Mouse (Mus musculus): ENCODE results near the gene Ksr2.
"Not testable (repeated sequence)": the region's sequence is repeated elsewhere in the genome, so short reads cannot be mapped to it uniquely, and the experiment has no call there.

Ksr2 gene

DNA sequence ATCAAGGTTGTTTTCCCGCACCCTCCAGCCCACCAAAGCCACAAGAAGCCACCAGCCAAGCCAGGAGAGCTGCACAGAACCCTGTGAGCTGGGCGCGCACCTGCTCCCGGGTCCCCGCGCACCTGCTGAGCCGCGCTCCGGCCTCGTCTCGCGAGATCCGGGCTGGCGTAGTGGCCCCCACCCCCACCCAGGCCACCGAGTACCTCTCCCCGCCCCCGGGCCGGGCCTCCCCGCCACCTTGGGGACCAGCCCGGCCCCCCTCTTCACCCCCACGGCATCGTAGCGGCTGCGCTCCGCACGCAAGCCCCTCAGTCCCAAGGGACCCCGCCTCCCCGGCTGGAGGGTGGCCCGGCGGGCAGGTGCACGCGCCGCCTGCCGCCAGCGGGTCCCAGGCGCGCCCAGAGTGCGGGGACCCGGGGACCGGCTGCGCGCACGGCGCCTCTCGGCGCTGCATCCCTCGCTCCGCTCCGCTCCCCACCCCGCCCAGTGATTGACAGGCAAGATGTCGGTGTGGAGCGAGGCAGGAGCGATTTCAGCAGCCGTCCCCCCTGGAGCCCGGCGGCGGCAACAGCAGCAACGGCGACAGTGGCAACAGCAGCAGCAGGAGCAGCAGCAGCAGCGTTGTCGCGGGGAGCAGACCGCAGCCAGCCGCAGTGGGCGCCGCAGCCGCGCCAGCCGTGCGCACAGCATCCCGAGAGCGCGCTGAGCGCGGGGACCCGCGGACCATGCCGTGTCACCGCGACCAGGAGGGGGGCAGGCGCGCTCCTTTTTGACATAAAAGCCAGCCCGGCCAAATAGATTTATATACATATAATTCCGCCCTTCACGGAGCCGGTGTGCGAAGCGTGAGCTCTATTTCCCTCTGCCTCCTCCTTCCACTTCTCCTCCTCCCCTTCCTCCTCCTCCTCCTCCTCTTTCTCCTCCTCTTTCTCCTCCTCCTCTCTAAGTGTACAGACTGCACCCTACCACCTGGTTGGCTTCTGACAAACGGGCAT, at the start of gene Ksr2:
Gene Ksr2, plus strand, starts transcription at position 494 of the 995 bp plus-strand sequence.
- peak; percentile 75 to 76 for DNase-seq (ENCODE audit: low spot score in 2 of 2)

DNA sequence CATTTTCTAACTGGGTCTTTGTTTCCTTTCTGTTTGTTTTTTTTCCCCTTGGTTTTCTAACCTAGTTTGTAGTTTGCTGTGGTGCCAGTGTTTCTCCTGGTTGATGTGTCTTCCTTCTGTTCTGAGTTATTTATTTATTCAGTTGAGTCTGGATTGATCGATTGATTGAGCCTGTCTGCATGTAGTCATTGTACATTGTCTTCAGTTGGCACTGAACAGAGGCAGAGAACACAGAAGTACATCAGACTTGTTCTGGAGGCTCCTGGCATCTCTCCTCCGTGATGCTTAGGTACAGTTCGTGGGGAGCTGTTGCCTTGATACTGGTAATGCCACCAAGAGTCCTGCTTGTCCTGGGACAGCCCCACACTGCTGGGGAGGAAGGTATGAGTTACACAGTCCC, 49.0 kb upstream of the Ksr2 start:
- no peak for DNase-seq (ENCODE audit: low spot score in 2 of 2)

DNA sequence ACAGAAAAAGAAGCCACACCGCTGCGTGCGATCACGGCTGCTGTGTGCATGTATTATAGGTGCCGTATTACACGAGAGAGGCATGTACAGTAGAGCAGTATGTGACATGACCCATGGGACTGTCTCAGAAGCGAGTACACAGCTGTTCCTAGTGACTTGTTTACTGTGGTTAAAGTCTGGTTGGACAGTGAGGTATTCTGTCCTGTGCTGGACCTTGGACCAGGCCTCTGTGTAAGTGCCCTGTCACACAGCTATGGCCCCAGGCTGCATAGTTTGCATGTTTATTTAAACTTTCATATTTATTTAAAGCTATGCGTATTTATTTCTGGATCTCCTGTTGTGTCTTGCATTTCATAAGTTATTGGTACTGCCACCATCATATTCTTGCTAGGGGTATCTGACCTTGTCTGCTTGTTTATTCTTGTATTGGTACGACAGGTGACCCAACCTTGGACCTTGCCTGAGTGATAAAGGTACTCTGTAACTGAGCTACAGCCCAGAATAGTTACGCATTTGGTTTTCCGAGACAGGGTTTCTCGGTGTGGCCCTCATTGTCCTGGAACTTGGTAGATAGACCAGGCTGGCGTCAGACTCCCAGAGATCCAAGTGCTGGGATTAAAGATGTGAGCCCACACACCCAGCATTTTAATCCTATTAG, 47.8 kb upstream of the Ksr2 start:
- no peak for DNase-seq (ENCODE audit: low spot score in 2 of 2)

DNA sequence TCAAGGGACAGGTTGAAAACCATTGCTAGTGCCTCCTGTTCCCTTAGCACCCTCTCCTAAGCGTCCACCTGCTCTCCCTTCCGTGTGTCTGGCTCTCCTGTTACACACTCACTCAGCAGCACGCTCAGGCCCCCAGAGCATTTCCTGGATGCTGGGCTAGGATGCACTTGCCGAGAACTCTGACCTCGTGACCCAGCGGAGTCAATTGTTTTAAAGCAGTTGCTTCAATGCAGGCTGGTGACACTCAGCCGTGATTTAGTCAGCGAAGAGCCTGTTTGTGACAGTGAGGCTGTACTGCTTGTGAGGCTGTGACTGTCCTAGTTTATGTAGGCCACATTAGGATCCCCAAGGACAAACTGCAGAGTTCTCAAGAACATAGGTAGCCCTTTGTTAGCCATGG, 46.6 kb upstream of the Ksr2 start:
- DNase-seq (ENCODE audit: low spot score in 2 of 2): no peak

DNA sequence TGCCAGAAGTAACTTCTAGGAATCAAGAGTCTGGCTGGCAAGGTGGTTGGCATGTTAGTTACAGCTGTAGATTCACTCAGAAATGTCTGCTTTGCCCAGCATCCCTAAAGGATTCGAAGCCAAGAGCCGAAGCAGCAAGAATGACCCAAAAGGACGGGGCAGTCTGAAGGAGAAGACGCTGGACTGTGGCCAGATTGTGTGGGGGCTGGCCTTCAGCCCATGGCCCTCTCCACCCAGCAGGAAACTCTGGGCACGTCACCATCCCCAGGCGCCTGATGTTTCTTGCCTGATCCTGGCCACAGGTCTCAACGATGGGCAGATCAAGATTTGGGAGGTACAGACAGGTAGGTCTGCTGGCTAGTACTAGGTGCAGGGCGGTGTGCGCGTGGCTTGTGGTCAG, 43.2 kb upstream of the Ksr2 start:
- no peak for DNase-seq (ENCODE audit: low spot score in 2 of 2)

DNA sequence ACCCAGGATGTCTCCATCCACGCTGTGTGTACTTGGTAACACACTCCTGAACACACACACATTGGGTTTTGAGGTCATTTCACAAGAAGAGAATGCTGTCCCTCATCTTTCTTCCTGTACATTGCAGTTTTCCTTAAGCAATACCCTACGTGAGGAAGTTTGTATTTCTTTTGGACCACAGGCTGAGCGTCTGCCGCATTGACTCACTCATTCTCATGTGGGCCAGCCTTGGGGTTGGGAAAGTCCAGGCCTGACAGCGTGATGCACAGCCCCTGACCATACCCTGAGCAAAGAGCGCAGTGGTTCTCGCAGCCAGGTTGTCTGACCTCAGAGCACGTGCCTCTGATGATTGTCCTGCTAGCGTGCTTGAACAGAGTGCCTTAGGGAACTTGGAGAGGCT, 40.4 kb upstream of the Ksr2 start:
- no peak for DNase-seq (ENCODE audit: low spot score in 2 of 2)

DNA sequence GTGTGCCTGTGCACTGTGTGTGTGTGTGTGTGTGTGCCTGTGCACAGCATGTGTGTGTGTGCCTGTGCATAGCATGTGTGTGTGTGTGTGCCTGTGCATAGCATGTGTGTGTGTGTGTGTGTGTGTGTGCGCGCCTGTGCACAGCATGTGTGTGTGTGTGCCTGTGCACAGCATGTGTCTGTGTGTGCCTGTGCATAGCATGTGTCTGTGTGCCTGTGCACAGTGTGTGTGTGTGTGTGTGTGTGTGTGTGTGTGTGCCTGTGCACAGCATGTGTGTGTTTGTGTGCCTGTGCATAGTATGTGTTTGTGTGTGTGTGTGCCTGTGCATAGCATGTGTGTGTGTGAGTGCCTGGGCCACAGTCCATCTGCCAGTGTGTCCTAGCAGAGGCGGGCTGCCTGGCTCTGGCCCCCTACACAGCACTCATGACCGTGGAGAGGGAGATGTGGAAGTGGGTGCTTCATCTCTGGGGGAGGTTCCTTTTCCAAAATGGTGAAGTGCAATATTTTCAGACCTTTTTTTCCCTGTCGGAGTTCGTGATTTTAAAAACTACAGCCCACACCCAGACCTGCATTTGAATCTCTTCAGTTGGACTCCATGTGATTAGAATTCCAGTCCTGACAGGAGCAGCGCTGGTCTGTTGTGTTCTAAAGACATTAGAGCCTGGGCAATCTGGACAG, 39.3 kb upstream of the Ksr2 start:
- DNase-seq (ENCODE audit: low spot score in 2 of 2): no peak

DNA sequence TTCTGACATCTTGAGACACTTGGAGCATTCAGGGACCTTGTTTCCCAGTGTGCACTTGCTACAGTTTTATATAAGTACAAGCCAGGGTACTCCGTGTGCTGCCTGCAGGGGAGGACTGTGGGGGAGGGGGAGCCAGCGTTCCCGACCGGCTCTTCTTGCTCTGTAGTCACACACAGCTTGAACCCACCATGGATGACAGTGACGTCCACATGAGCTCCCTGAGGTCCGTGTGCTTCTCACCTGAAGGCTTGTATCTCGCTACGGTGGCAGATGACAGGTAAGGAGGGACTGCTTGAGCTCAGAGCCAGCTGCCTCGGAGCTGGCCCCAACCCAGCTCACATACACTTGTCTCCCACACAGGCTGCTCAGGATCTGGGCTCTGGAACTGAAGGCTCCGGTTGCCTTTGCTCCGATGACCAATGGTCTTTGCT, 37.5 kb upstream of the Ksr2 start:
- DNase-seq (ENCODE audit: low spot score in 2 of 2): peak in 1 of 2 experiments; percentile 53

DNA sequence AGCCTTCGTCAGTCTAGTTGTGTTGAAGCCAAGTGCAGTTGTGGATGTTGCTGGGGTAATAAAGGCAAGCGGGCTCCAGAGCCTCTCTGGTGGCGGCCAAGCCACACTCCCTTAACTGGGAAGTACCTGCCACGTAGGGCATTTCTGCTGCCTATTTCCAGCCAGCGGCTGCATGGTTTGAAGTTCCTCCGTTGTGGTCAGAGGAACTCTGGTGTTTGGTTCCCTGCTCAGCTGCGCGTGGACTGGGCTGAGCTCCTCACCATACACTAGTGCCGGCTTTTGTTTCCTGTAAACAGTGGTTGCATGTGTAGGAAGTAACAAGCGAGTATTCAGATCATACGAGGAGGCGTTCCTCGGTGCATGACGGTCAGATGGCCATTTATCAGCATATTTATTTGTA, 36.1 kb upstream of the Ksr2 start:
- DNase-seq (ENCODE audit: low spot score in 2 of 2): not testable (repeated sequence)

DNA sequence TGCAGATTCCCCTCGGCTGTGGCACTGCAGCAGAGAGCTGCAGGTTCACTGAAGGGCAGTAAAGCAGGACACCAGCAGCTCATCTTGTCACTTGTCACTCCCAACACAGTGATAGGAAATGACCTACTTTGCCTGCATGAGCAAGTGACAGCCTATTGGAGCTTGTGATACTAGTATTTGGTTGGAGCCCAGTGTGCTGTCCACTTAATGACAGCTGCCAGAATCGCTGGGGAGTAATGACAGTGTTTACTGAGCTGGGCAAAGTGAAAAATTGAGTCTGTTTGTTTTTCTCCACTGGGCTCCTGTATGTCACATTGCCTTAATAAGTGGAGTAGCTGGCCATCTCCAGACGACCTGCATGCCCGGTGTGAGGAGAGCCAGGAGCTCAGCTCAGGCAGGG, 33.6 kb upstream of the Ksr2 start:
- DNase-seq (ENCODE audit: low spot score in 2 of 2): no peak

DNA sequence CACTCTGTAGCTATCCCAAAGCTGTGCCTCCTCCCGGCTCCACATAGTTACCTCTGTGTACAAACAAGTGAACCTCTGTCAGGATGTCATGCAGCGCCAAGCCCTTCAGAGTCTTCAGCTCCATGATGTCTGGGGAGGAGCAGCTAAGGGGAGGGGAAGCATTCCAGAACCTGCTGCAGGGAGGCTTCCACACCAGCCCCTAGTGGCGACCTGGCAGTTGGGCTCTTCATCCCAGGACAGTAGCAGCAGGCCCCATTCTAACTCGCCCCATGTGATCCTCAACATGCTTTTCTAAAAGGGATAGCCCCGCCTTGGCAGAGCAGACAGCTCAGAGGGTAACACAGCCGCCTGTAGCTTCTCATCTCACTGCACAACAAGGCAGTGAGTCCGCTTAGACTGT, 32.0 kb upstream of the Ksr2 start:
- no peak for DNase-seq (ENCODE audit: low spot score in 2 of 2)

DNA sequence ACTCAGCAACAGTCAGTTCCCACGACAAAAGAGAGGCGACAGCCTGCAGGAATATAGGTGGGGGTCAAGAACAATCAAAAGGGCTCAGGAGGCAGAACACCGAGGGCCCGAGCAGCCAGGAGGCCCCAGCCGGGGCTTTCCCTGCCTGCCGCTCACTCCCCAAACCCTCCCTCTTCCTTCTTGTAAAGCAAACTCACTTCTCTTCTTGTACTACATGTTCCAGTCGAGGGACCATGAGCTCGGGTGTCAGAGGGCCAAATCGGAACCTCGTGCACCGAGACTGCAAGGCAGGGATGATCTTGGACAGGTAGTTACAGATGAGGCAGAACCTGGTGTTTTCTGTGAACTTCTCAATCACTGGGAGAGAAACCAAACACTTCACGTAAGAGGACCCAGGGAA, 30.6 kb upstream of the Ksr2 start:
- DNase-seq (ENCODE audit: low spot score in 2 of 2): no peak

DNA sequence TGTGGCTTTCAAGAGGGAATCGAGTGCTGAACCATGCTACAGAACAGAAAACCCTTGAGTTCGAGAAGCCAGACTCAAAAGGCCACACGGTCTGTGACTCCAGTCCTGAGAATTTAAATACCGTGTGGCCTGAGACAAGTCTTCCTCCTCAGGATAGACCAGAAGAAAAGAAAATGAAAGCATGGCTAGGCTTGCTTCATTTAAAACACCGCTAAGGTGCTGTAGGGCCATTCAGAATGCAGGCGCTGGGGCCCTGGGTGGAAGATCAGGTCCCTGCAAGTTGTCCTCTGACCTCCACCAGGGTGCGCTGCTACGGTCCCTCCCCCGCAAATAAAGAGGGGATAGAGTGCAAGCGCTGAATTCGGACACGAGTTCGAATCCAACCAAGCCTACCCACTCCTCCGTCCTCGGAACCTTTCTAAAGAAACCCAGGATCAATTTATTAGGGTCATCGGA, 25.5 kb upstream of the Ksr2 start:
- no peak for DNase-seq (ENCODE audit: low spot score in 2 of 2)

DNA sequence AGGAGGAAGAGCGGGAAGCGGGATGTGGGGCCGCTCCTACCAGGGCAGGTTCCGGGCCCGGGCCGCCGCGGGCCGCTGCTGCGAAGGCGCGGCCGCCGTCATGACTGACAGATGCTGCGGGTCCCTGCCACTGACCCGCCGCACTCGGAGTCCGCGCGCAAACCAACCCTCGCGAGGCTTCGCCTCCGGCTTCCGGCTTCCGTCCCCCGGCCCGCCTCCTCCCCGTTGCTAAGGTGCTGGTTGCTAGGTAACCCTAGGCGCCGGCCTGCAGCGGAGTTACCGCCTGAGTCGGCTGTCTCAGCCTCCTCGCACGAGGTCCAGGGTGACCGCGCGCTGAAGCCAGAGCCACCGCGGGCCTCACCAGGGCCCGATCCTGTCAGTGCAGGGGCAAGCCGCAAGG, 24.9 kb upstream of the Ksr2 start, which contains the start of gene Rfc5:
Gene Rfc5, minus strand, starts transcription at position 171 of the 400 bp plus-strand sequence.
- DNase-seq (ENCODE audit: low spot score in 2 of 2): peak; percentile 93 to 94

DNA sequence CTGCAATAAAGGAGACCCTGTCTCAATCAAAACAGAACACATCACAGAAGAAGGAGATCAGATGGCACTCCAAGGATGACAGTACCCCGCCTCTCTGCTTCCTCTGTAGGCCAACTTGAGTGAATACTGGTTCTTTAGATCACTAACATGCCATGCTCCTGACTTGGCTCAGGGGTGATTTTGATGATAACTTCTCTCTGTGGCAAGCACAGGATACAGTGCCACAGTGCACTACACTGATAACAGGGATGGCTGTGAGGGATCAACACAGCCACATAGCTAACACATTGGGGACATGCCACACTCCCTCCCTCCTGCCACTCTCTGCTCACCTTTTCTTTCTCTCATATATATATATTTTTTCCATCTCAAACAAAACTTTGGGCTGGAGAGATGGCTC, 22.9 kb upstream of the Ksr2 start:
- no peak for DNase-seq (ENCODE audit: low spot score in 2 of 2)

DNA sequence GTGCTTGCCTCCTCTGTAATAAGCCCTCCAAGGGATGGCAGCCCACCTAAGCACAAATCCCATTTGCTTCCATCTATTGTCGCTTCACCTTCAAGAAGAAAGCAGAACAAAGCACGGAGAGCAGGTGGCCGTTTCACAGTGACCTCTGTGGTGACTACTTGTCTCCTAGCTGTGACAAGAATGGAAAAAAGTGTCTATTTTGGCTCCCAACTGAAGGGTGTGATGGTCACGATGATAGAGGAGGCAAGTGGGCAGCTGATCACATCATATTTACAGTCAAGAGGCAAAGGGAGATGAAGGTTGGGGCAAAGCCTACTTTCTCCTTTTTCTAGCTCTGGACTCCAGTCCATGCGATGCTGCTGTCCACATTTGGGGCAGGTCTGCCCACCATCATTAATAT, 18.0 kb upstream of the Ksr2 start:
- no peak for DNase-seq (ENCODE audit: low spot score in 2 of 2)

DNA sequence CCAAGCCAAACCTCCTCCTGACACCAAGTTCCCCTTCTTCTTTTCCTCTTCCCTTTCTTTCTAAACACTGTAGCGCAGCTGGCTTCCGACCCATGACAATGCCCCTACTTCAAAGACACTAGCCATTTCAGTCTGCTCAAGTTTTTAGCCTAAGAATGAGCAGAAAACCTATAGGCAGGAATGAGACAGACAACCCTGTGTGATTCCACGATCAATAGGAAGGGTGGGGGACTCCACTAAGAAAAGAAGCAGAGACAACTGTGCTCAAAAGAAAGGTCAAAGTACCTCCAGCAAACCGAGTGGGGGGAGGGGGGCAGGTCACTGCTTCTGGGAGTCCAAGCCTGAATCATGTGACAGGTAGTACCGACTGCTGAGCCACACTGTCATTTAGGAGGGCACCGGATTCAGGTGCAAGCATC, 17.2 kb upstream of the Ksr2 start:
- DNase-seq (ENCODE audit: low spot score in 2 of 2): no peak

DNA sequence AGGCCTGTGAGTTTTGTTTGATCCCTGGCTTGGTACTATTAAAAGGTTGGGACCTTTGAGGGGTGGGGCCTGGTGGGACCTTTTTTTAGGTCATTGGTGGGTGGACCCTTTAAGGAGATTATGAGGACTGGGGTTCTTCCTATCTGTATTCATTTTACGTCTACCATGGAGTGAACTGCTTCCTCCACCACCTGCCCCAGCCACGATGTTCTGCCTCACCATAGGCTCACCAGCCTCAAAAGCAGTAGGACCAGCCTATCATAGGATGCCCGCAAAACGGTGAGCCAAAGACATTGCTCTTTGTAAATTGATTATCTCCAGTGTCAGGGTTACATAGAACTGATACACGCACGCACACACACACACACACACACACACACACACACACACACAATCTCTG, 16.4 kb upstream of the Ksr2 start:
- DNase-seq (ENCODE audit: low spot score in 2 of 2): no peak

DNA sequence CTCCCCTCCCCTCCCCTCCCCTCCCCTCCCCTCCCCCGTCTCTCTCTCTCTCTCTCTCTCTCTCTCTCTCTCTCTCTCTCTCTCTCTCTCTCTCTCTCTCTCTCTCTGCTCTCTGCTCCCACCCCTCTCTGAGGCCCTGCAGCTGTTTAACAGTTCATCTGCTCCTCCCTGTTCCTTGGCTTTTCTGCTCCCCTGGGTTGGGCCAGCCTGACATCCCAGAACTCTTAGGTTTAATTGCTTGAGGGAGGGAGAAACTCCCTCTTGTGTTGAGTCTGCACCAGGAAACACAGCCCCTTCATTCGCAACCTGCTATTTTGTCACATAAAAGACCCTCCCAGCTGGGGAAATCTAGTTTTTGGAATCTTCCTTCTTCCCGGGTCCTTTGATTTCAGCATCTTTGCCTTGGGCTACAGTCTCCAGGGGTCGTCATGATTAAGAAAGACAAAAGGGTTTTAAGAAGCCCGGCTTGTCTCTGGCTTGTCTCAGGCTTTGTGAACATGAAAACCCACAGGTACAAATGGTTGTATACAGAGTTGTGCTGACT, 15.7 kb upstream of the Ksr2 start:
- no peak for DNase-seq (ENCODE audit: low spot score in 2 of 2)

DNA sequence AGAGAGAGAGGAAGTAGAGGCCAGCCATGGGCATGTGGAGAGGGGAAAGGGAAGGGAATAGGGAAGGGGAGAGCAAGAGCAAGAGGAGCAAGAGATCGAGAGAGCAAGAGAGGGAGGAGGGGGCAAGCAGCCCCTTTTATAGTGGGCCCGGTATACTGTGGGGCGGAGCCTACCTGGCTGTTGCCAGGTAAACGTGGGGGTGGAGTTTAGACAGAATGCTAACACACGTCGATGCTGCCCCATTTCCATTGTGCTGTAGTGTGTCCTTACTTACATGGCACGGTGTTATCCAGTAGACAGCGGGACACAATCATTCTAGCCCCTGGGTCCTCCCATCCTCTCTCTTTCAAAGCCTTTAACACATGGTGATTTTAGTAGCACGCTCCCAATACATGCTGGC, 14.5 kb upstream of the Ksr2 start:
- no peak for DNase-seq (ENCODE audit: low spot score in 2 of 2)

DNA sequence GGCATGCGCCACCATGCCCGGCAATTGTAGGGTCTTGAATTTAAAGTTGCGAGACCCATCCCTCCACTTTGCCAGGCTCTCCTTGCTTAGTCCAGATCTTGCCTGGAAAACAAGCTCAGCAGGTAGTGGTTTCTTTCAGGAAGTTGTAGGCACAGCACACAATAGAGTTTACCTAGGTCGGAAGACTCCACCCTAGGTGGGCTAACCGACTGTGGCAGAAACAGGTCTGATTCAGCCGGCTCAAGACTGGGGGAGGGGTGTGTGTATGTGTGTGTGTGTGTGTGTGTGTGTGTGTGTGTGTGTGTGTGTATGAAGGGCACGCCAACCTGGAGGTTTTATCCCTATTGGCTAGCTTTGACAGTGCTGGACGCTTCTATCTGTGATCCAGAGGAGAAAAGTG, 10.2 kb upstream of the Ksr2 start:
- no peak for DNase-seq (ENCODE audit: low spot score in 2 of 2)

DNA sequence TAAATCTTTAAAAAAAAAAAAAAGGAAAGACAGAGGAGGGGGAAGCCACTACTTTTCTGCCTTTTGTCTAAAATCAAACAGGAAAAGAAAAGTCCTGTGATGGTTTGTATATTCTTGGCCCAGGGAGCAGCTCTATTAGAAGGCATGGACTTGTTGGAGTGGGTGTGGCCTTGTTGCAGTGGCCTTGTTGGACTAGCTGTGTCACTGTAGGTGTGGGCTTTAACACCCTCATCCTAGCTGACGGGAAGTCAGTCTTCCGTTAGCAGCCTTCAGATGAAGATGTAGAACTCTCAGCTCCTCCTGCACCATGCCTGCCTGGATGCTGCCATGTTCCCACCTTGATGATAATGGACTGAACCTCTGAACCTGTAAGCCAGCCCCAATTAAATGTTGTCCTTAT, 9.1 kb upstream of the Ksr2 start:
- not testable (repeated sequence) for DNase-seq (ENCODE audit: low spot score in 2 of 2)
